Mouse (Mus musculus) MEL-GATA-1-ER (cell line): ENCODE results near the gene Pop7.
A peak's percentile ranks its signal among the peaks of the same experiment; 100 is the strongest.

Experiments
- DNase-seq: peaks from one replicate; pipeline ENCODE4 v3.0.0-alpha.2; 2012; ENCODE audit warnings: low read depth; ENCODE audit errors: extremely low read depth

The Pop7 gene

GRCm38 (mm10) chr5:137501709-137502666 lies at the start of gene Pop7:
Pop7 (minus strand) TSS chr5:137502518.
- DNase-seq: peak; percentile 95

- peak; percentile 24 for DNase-seq
Observed at GRCm38 (mm10) chr5:137551119-137551518, 48.8 kb upstream of the Pop7 start.

GRCm38 (mm10) chr5:137549840-137550239 lies 47.5 kb upstream of the Pop7 start:
- DNase-seq: no peak

- DNase-seq: no peak
Observed at GRCm38 (mm10) chr5:137545596-137545995, 43.3 kb upstream of the Pop7 start.

- DNase-seq: no peak
Observed at GRCm38 (mm10) chr5:137544926-137545325, 42.6 kb upstream of the Pop7 start.

GRCm38 (mm10) chr5:137541768-137542540 lies 39.6 kb upstream of the Pop7 start:
- no peak for DNase-seq

GRCm38 (mm10) chr5:137540991-137541390 lies 38.7 kb upstream of the Pop7 start:
- DNase-seq: no peak

GRCm38 (mm10) chr5:137539291-137539801 lies 37.0 kb upstream of the Pop7 start:
- DNase-seq: no peak

GRCm38 (mm10) chr5:137537461-137537860 lies 35.1 kb upstream of the Pop7 start:
- no peak for DNase-seq

GRCm38 (mm10) chr5:137535318-137535717 lies 33.0 kb upstream of the Pop7 start:
- DNase-seq: no peak

- no peak for DNase-seq
Observed at GRCm38 (mm10) chr5:137534762-137535161, 32.4 kb upstream of the Pop7 start.

- DNase-seq: peak; percentile 90
Observed at GRCm38 (mm10) chr5:137533117-137533827, 31.0 kb upstream of the Pop7 start, which contains the start of the genes Epo and Gnb2. Epo (minus strand) TSS chr5:137533242. Gnb2 (minus strand) TSS chr5:137533510.

- no peak for DNase-seq
Observed at GRCm38 (mm10) chr5:137532808-137533116, 30.4 kb upstream of the Pop7 start.

GRCm38 (mm10) chr5:137532131-137532807 lies 30.0 kb upstream of the Pop7 start:
- no peak for DNase-seq

- DNase-seq: peak; percentile 34
Observed at GRCm38 (mm10) chr5:137531414-137532130, 29.3 kb upstream of the Pop7 start.

- peak; percentile 38 for DNase-seq
Observed at GRCm38 (mm10) chr5:137530588-137531413, 28.5 kb upstream of the Pop7 start.

GRCm38 (mm10) chr5:137530075-137530474 lies 27.8 kb upstream of the Pop7 start:
- DNase-seq: no peak

GRCm38 (mm10) chr5:137529221-137529995 lies 27.1 kb upstream of the Pop7 start:
- DNase-seq: no peak
